Mouse (Mus musculus): ENCODE measurements around the gene Cd8a. TPM values are rescaled to one million over a fixed set of nuclear protein-coding genes. Genes with fewer than 3 reads are reported as not detected.
"Not testable (repeated sequence)": the region's sequence is repeated elsewhere in the genome, so short reads cannot be mapped to it uniquely, and the experiment has no call there.

Gene Cd8a
- total RNA-seq (2014; rRNA removed) (not detected in 2 replicates), polyA plus RNA-seq (2015; fragmentation: Nextera tagmentation; extraction: Ambion mirVana) (not detected in 2 replicates)

- Histone ChIP-seq H3K27ac (no peak within 1 kb of the TSS), H3K36me3 (ENCODE audit: insufficient read depth, low read length) (no peaks in the 10 kb centered on the region), H3K4me1 (ENCODE audit: insufficient read depth, low read length) (no peaks in the 10 kb centered on the region), H3K9me3 (ENCODE audit: low read length) (no peaks in the 10 kb centered on the region), H3K4me3 (ENCODE audit: low read length) (no peak within 1 kb of the TSS), H3K27me3 (ENCODE audit: insufficient read depth, low read length) (no peaks in the 10 kb centered on the region), H3K4me2 (ENCODE audit: low read depth, low read length) (no peak within 1 kb of the TSS), H3K9ac (replicated peaks; ENCODE audit: low read length) (no peak within 1 kb of the TSS)
- TF ChIP-seq CTCF (IDR thresholded peaks at IDR 0.05; ENCODE audit: low read depth), result no peak
- 83% methylated on average over 14 of the region's 14 CpGs for WGBS
- no peak for DNase-seq (ENCODE audit: low spot score)
- ATAC-seq, result no peak
Measured at GRCm38 (mm10) chr6:71373249-71373775, at the start of gene Cd8a. Gene Cd8a (plus strand): TSS chr6:71373427.

- 87% methylated on average over 9 of the region's 9 CpGs for WGBS
- no peak for ATAC-seq
- no peak for TF ChIP-seq CTCF (IDR thresholded peaks at IDR 0.05; ENCODE audit: low read depth)
Measured at GRCm38 (mm10) chr6:71324816-71325215, 48.4 kb upstream of the Cd8a start.

GRCm38 (mm10) chr6:71329881-71330280 lies 43.3 kb upstream of the Cd8a start:
- Histone ChIP-seq H3K9me3 (ENCODE audit: low read length) (no peaks in the 10 kb centered on the region), H3K36me3 (ENCODE audit: insufficient read depth, low read length) (no peaks in the 10 kb centered on the region), H3K4me1 (ENCODE audit: insufficient read depth, low read length) (no peaks in the 10 kb centered on the region), H3K9ac (replicated peaks; ENCODE audit: low read length) (no peak overlapping the region), H3K4me3 (ENCODE audit: low read length) (no peak overlapping the region), H3K4me2 (ENCODE audit: low read depth, low read length) (no peak overlapping the region), H3K27me3 (ENCODE audit: insufficient read depth, low read length) (no peaks in the 10 kb centered on the region), H3K27ac (no peak overlapping the region)
- no peak for DNase-seq (ENCODE audit: low spot score)
- 84% methylated on average over 6 of the region's 6 CpGs for WGBS
- no peak for TF ChIP-seq CTCF (IDR thresholded peaks at IDR 0.05; ENCODE audit: low read depth)
- ATAC-seq, result no peak

More at GRCm38 (mm10) chr6:71324816-71325215, 48.4 kb upstream of the Cd8a start:
- Histone ChIP-seq H3K4me3 (ENCODE audit: low read length) (no peak overlapping the region), H3K27me3 (ENCODE audit: insufficient read depth, low read length) (no peaks in the 10 kb centered on the region), H3K9ac (replicated peaks; ENCODE audit: low read length) (no peak overlapping the region), H3K27ac (no peak overlapping the region), H3K4me2 (ENCODE audit: low read depth, low read length) (no peak overlapping the region), H3K4me1 (ENCODE audit: insufficient read depth, low read length) (no peaks in the 10 kb centered on the region), H3K36me3 (ENCODE audit: insufficient read depth, low read length) (no peaks in the 10 kb centered on the region), H3K9me3 (ENCODE audit: low read length) (no peaks in the 10 kb centered on the region)
- DNase-seq (ENCODE audit: low spot score), result no peak

GRCm38 (mm10) chr6:71330486-71330885 lies 42.7 kb upstream of the Cd8a start:
- no peak overlapping the region for H3K4me3 ChIP-seq (ENCODE audit: low read length)

GRCm38 (mm10) chr6:71331491-71331890 lies 41.7 kb upstream of the Cd8a start:
- H3K4me3 ChIP-seq (ENCODE audit: low read length); DNase-seq (ENCODE audit: low spot score); H3K9ac ChIP-seq (replicated peaks; ENCODE audit: low read length); H3K9me3 ChIP-seq (ENCODE audit: low read length); H3K4me2 ChIP-seq (ENCODE audit: low read depth, low read length); H3K27me3 ChIP-seq (ENCODE audit: insufficient read depth, low read length); H3K27ac ChIP-seq; H3K36me3 ChIP-seq (ENCODE audit: insufficient read depth, low read length); ATAC-seq; H3K4me1 ChIP-seq (ENCODE audit: insufficient read depth, low read length): not testable (repeated sequence)
- WGBS, result 91% methylated on average over 2 of the region's 4 CpGs

More at GRCm38 (mm10) chr6:71330486-71330885, 42.7 kb upstream of the Cd8a start:
- no peaks in the 10 kb centered on the region for H3K4me1 ChIP-seq (ENCODE audit: insufficient read depth, low read length)
- no peak for TF ChIP-seq CTCF (IDR thresholded peaks at IDR 0.05; ENCODE audit: low read depth)
- H3K27me3 ChIP-seq (ENCODE audit: insufficient read depth, low read length), result no peaks in the 10 kb centered on the region
- no peak for ATAC-seq
- H3K9me3 ChIP-seq (ENCODE audit: low read length), result no peaks in the 10 kb centered on the region
- H3K9ac ChIP-seq (replicated peaks; ENCODE audit: low read length), result no peak overlapping the region
- H3K27ac ChIP-seq, result no peak overlapping the region
- no peak for DNase-seq (ENCODE audit: low spot score)
- no peak overlapping the region for H3K4me2 ChIP-seq (ENCODE audit: low read depth, low read length)
- H3K36me3 ChIP-seq (ENCODE audit: insufficient read depth, low read length), result no peaks in the 10 kb centered on the region
- 89% methylated on average over 7 of the region's 7 CpGs for WGBS

GRCm38 (mm10) chr6:71332236-71332965 lies 40.8 kb upstream of the Cd8a start:
- Histone ChIP-seq H3K4me2 (ENCODE audit: low read depth, low read length) (no peak overlapping the region), H3K9me3 (ENCODE audit: low read length) (no peaks in the 10 kb centered on the region), H3K4me3 (ENCODE audit: low read length) (no peak overlapping the region), H3K9ac (replicated peaks; ENCODE audit: low read length) (no peak overlapping the region), H3K4me1 (ENCODE audit: insufficient read depth, low read length) (no peaks in the 10 kb centered on the region), H3K27ac (no peak overlapping the region), H3K36me3 (ENCODE audit: insufficient read depth, low read length) (no peaks in the 10 kb centered on the region), H3K27me3 (ENCODE audit: insufficient read depth, low read length) (no peaks in the 10 kb centered on the region)
- ATAC-seq (no peak), DNase-seq (ENCODE audit: low spot score) (no peak)
- 83% methylated on average over 11 of the region's 11 CpGs for WGBS
- no peak for TF ChIP-seq CTCF (IDR thresholded peaks at IDR 0.05; ENCODE audit: low read depth)

GRCm38 (mm10) chr6:71333031-71333430 lies 40.2 kb upstream of the Cd8a start:
- Histone ChIP-seq H3K4me3 (ENCODE audit: low read length) (no peak overlapping the region), H3K4me1 (ENCODE audit: insufficient read depth, low read length) (no peaks in the 10 kb centered on the region), H3K9ac (replicated peaks; ENCODE audit: low read length) (no peak overlapping the region), H3K36me3 (ENCODE audit: insufficient read depth, low read length) (no peaks in the 10 kb centered on the region), H3K27me3 (ENCODE audit: insufficient read depth, low read length) (no peaks in the 10 kb centered on the region), H3K9me3 (ENCODE audit: low read length) (no peaks in the 10 kb centered on the region), H3K4me2 (ENCODE audit: low read depth, low read length) (no peak overlapping the region), H3K27ac (no peak overlapping the region)
- TF ChIP-seq CTCF (IDR thresholded peaks at IDR 0.05; ENCODE audit: low read depth), result no peak
- no peak for ATAC-seq
- DNase-seq (ENCODE audit: low spot score), result no peak
- 72% methylated on average over 3 of the region's 3 CpGs for WGBS
